ENCODE assay signal across 30 mouse cellular contexts in genomic region chr1:191359478-191359877, GRCm38 (mm10).
"Had no signal": no experiment of that assay in that cellular context is flagged by ENCODE, and none has a peak within 500 bp of the region (broad histone marks: within the 10 kb centered on the region; RNA-seq: fewer than 3 reads in every experiment).

No protein-coding gene starts in this region.

- H3K27ac ChIP-seq: limb, embryonic 10.5 days; limb, embryonic 12.5 days; limb, embryonic 13.5 days; limb, embryonic 15.5 days; liver, embryonic 12.5 days; liver, embryonic 13.5 days; liver, embryonic 14.5 days; liver, embryonic 15.5 days; lung, embryonic 15.5 days; macrophage; midbrain, embryonic 10.5 days; midbrain, embryonic 12.5 days; midbrain, embryonic 13.5 days; midbrain, embryonic 15.5 days; neural tube, embryonic 12.5 days had no signal

- ATAC-seq: liver, embryonic 12.5 days; liver, postnatal 0 days; lung, postnatal 0 days; midbrain, embryonic 13.5 days; midbrain, embryonic 15.5 days; midbrain, embryonic 16.5 days had no signal

- H3K4me1 ChIP-seq: limb, embryonic 15.5 days; liver, embryonic 12.5 days; liver, embryonic 13.5 days; liver, embryonic 15.5 days; lung, embryonic 15.5 days; midbrain, embryonic 10.5 days; midbrain, embryonic 12.5 days; midbrain, embryonic 13.5 days; midbrain, embryonic 15.5 days; neural tube, embryonic 12.5 days had no signal

- H3K4me3 ChIP-seq: limb, embryonic 10.5 days; limb, embryonic 12.5 days; limb, embryonic 13.5 days; limb, embryonic 15.5 days; liver, embryonic 12.5 days; liver, embryonic 13.5 days; liver, embryonic 15.5 days; lung, embryonic 15.5 days; megakaryocyte, embryonic 14.5 days; midbrain, embryonic 10.5 days; midbrain, embryonic 12.5 days; midbrain, embryonic 13.5 days; midbrain, embryonic 15.5 days; myocyte; neural tube, embryonic 12.5 days had no signal

- DNase-seq: left cerebral cortex, postnatal 4 days; liver, embryonic 13.5 days; liver, postnatal 0 days; lung, adult 18-20 months; lung, adult 2 months; lung, embryonic 14.5 days; lung, postnatal 10 days; lung, postnatal 14 days; lung, postnatal 36 days; lung, postnatal 4 days; midbrain, embryonic 14.5 days had no signal

- H3K27me3 ChIP-seq: limb, embryonic 12.5 days; limb, embryonic 13.5 days; limb, embryonic 15.5 days; liver, embryonic 12.5 days; liver, embryonic 13.5 days; liver, embryonic 15.5 days; lung, embryonic 15.5 days; megakaryocyte, embryonic 14.5 days; midbrain, embryonic 12.5 days; midbrain, embryonic 13.5 days; midbrain, embryonic 15.5 days; neural tube, embryonic 12.5 days had no signal

- H3K9me3 ChIP-seq: limb, embryonic 10.5 days; limb, embryonic 12.5 days; limb, embryonic 13.5 days; limb, embryonic 15.5 days; liver, embryonic 12.5 days; liver, embryonic 13.5 days; liver, embryonic 15.5 days; lung, embryonic 15.5 days; megakaryocyte, embryonic 14.5 days; midbrain, embryonic 10.5 days; midbrain, embryonic 12.5 days; midbrain, embryonic 13.5 days; midbrain, embryonic 15.5 days; neural tube, embryonic 12.5 days had no signal

- H3K9ac ChIP-seq: limb, embryonic 12.5 days; limb, embryonic 13.5 days; limb, embryonic 15.5 days; liver, embryonic 12.5 days; liver, embryonic 13.5 days; liver, embryonic 14.5 days; liver, embryonic 15.5 days; liver, postnatal 0 days; lung, embryonic 14.5 days; lung, embryonic 15.5 days; midbrain, embryonic 12.5 days; midbrain, embryonic 13.5 days; midbrain, embryonic 15.5 days; neural tube, embryonic 12.5 days had no signal

- H3K4me2 ChIP-seq: limb, embryonic 12.5 days; limb, embryonic 13.5 days; limb, embryonic 15.5 days; liver, embryonic 12.5 days; liver, embryonic 13.5 days; liver, embryonic 15.5 days; lung, embryonic 14.5 days; lung, embryonic 15.5 days; midbrain, embryonic 11.5 days; midbrain, embryonic 12.5 days; midbrain, embryonic 13.5 days; midbrain, embryonic 15.5 days; neural tube, embryonic 12.5 days had no signal
